Mouse (Mus musculus) bone marrow macrophage, adult 2 months (primary cell): ENCODE results near the gene Ephb3. TPM values are rescaled to one million over a fixed set of nuclear protein-coding genes. Genes with fewer than 3 reads are reported as not detected.
"Not testable (repeated sequence)": the region's sequence is repeated elsewhere in the genome, so short reads cannot be mapped to it uniquely, and the experiment has no call there.

Experiments
- H3K27ac ChIP-seq: 2 replicates; pipeline ENCODE4 v1.5.1; 2012; ENCODE audit warnings: low read depth, low read length; ENCODE audit not compliant: insufficient read depth
- H3K4me1 ChIP-seq: 2 replicates; pipeline ENCODE4 v1.6.1; 2012; ENCODE audit warnings: low read length; ENCODE audit not compliant: control insufficient read depth, insufficient read depth
- H3K4me3 ChIP-seq: 2 replicates; pipeline ENCODE4 v1.5.1; 2012; ENCODE audit warnings: mild to moderate bottlenecking, low read length, moderate library complexity; ENCODE audit not compliant: insufficient read depth
- CTCF ChIP-seq: IDR thresholded peaks from 2 replicates; pipeline ENCODE4 v1.5.1; 2012; ENCODE audit warnings: low read depth, mild to moderate bottlenecking, low read length, moderate library complexity
- POLR2A ChIP-seq: IDR thresholded peaks from 2 replicates; pipeline ENCODE4 v1.6.1; 2012; ENCODE audit warnings: mild to moderate bottlenecking, low read depth, low read length, borderline replicate concordance
- polyA plus RNA-seq: library from polyadenylated mRNA; stranded (reverse); fragments of >200 nt; gene quantifications from 2 replicates; pipeline ENCODE4 v1.2.4, GENCODE M21; 2012; ENCODE audit not compliant: missing spikeins, insufficient read depth, insufficient read length

Gene Ephb3
- polyA plus RNA-seq = not detected in 2 replicates

DNA sequence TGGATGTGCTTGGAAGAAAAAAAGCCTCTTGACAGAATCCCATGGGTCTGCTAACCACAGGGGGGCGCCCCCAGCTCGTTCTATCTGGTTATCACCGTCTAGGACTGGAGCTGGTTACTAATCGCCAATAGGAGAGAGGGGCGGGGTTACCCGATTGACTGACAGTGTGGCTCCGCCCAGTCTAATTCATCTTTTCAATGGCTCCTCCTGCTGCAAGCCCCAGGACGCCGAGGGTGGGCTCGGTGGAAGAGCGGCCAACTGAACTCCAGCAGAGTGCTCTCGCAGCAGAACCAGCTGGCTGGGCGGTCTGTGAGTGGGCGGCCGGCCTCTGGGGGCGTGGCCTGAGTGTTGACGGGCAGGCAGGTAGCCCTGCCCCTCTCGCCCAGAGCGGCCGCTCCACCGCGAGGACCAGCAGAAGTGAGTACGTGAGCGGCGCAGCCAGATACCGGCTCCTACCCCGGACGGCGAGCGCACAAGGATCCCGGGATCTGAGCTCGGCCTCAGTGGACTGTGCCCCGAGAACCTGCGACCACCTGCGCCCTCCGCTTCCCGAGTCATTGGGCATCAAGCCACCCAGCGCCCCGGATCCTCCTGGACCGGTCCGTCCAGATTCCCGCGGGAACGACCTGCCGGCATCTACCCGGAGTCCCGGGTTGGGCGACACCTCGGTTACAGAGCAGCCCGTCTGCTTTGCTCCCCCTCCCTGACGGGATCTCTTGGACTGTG, at the start of gene Ephb3:
Gene Ephb3, plus strand, starts transcription at position 389 of the 726 bp plus-strand sequence.
- Histone ChIP-seq H3K4me3 (no peak within 1 kb of the TSS; the same call in 1 of the 2 replicates), H3K4me1 (no peaks in the 10 kb centered on the region), H3K27ac (no peak within 1 kb of the TSS)
- TF ChIP-seq POLR2A (no peak), CTCF (peak; percentile 75)

DNA sequence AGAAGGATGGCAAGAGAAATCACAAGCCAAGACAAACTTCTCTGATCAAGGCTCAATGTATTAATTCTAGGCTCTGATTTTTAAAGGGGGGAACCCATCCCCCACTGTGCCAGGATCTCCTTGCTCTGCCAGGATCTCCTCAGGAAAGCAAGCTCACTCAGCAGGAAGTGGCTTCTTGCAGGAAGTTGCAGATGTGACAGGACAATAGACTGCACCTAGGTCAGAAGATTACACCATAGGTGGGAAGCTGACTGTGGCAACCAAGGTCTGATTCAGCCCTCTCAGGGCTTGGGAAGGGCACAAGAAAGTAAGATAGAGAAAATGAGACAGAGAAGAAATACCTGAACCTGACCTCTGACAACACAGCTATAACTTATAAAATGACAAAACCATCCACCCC, 48.3 kb upstream of the Ephb3 start:
- H3K27ac ChIP-seq, H3K4me3 ChIP-seq, H3K4me1 ChIP-seq: not testable (repeated sequence)

DNA sequence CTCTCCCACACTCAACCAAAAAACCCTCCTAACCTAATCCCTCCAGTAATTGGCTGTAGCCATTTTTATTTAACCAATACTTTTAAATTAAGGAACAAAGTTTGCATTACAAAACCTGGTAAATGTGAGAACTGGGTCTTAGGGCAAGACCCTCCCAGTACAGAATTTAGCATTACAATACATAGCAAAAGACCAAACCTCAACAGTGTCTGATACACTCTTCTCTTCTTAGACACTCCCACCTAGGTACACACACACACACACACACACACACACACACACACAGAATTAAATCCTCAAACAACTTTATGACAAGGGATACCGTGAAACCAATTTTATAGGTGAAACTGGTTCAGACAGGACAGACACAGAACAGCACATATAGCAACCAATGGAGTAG, 45.3 kb upstream of the Ephb3 start:
- H3K4me3 ChIP-seq, H3K27ac ChIP-seq, H3K4me1 ChIP-seq: not testable (repeated sequence)

DNA sequence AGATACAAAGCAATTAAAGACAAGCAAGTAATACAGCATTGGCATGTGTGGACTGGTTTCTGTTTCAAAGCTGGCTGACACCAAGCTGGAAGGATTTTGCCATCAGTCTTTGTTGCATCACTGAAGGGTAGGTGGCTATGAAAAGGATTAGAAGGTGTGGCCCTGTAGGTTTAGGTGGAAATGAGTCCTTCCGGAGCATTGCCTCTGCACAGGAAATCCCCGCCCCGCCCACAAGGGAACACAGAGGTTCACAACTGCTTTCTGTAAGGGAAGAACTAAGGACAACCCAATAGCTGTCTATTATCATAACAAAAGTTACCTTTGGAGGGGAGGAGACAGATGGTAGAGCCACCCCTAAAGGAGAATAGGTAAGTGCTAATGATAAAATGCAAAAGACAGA, 41.1 kb upstream of the Ephb3 start:
- H3K27ac ChIP-seq, H3K4me3 ChIP-seq, H3K4me1 ChIP-seq: not testable (repeated sequence)

DNA sequence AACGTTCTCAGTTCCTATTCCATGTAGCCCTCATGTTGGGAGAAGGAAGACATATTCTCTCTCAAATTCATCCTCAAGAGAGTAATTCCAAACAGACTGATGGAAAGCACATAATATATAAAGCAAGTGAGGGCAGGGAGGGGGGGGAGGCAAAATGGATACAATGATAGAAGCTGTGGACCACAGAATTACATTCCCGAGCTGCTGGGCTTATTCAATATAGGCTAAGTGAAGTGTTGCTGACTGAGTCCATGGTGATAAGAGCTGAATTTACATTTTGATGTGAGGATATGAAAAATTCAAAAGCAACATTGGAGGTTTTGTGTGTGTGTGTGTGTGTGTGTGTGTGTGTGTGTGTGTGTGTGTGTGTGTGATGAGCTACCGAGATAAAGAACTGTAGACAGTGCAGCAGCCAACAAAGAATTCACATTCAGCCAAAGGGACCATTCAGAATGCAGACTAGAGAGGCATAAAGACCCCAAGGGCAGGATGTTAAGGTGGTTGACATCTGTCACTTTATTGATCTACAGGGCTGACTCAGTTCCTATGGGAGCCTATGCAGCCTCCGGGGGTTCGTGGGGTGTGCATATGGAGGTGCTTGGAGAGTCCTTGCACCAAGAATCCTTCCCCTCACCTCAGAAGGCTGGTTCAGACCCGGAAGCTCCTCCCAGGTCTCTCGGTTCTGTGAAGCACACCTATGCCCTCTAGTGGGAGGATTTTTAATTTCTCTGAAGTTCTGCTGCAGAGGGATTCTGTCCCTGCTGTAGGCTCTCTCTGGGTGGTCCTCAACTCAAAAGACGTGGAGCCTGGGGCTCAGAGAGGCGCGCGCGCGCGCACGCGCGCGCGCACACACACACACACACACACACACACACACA, 39.0 kb upstream of the Ephb3 start:
- H3K4me3 ChIP-seq, H3K4me1 ChIP-seq, H3K27ac ChIP-seq: not testable (repeated sequence)

- no peak for TF ChIP-seq CTCF
- no peak for TF ChIP-seq POLR2A
Measured at GRCm38 (mm10) chr16:21168730-21169129, 35.8 kb upstream of the Ephb3 start.

GRCm38 (mm10) chr16:21175236-21175635, 29.3 kb upstream of the Ephb3 start:
- TF ChIP-seq CTCF = no peak
- no peak for TF ChIP-seq POLR2A
- H3K4me1 ChIP-seq = no peaks in the 10 kb centered on the region
- no peak overlapping the region for H3K4me3 ChIP-seq
- H3K27ac ChIP-seq = no peak overlapping the region

More at GRCm38 (mm10) chr16:21168730-21169129, 35.8 kb upstream of the Ephb3 start:
- Histone ChIP-seq H3K27ac (no peak overlapping the region), H3K4me3 (no peak overlapping the region), H3K4me1 (no peaks in the 10 kb centered on the region)

GRCm38 (mm10) chr16:21182108-21182507, 22.4 kb upstream of the Ephb3 start:
- Histone ChIP-seq H3K27ac (no peak overlapping the region), H3K4me3 (no peak overlapping the region), H3K4me1 (no peaks in the 10 kb centered on the region)
- TF ChIP-seq CTCF = no peak
- TF ChIP-seq POLR2A = no peak

DNA sequence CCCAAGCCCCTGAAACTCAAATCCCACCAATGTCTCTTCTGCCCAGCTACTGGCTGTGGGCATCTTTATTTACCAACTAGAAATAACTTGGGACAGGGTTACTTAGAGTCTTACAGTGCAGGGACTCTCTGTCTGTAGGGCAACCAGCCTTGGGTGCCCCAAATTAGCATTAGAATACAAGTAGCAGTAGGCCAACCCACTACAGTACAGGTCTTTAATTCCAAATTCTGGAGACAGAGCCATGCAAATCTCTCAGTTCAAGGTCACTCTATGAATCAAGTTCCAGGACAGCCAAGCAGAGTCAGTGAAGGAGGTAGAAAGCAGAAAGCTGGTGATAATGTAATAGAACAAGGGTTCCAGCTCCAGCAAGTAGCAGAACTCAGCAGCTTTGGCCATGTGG, 19.9 kb upstream of the Ephb3 start:
- Histone ChIP-seq H3K4me1 (no peaks in the 10 kb centered on the region), H3K27ac (no peak overlapping the region), H3K4me3 (no peak overlapping the region)
- no peak for TF ChIP-seq POLR2A
- no peak for TF ChIP-seq CTCF

DNA sequence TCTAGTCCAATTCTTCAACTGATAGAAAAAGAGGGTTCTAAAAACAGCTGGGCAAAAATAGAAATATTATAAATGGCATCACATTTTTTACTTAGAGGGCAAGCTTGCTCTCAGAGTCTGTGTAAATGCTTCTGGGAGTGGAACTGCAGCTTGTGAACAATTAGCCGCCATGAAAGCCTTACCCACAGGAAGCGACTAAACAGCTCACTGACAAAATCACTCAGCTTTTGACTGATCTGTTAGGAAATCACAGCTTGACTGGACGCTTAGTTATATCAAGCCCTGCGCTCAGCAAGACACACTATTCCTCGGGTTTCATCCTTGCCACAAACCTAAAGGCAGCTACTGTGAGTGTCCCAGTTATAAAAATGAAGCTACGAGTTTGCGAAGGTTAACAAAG, 17.0 kb upstream of the Ephb3 start:
- H3K4me3 ChIP-seq = no peak overlapping the region
- no peak for TF ChIP-seq CTCF
- no peak for TF ChIP-seq POLR2A
- no peak overlapping the region for H3K27ac ChIP-seq
- no peaks in the 10 kb centered on the region for H3K4me1 ChIP-seq

DNA sequence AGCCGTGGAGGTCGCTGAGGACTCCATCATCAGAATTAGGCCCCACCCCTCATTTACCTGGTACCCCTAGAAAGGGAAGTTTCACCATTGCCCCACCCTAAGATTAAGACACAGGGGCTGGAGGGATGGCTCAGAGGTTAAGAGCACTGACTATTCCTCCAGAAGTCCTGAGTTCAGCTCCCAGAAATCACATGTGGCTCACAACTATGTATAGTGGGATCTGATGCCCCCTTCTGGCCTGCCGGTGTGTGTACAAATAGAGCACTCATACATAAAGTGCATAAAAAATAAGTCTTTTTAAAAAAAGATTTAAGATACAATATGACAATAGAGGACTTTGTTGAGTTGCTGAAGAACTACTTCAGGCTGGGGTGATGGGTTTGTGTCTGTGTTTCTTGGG, 16.2 kb upstream of the Ephb3 start:
- H3K4me1 ChIP-seq = no peaks in the 10 kb centered on the region
- no peak overlapping the region for H3K27ac ChIP-seq
- TF ChIP-seq CTCF (no peak), POLR2A (no peak)
- H3K4me3 ChIP-seq = no peak overlapping the region
